Mouse (Mus musculus) heart, postnatal 0 days (tissue): ENCODE measurements at regions not wholly inside any gene's neighbourhood (a gene's known extent, or its start where the extent isn't known, plus 50 kb on each side); places are given as distances from the start of the nearest gene placed in this dataset.

Source experiments
- CTCF ChIP-seq: IDR thresholded peaks from 2 replicates; pipeline ENCODE4 v1.5.1; 2016; ENCODE audit warnings: antibody characterized with exemption, control low read depth, low read depth
- EP300 ChIP-seq: IDR thresholded peaks from 2 replicates; pipeline ENCODE4 v1.6.1; 2016; ENCODE audit warnings: antibody characterized with exemption, low read depth

DNA sequence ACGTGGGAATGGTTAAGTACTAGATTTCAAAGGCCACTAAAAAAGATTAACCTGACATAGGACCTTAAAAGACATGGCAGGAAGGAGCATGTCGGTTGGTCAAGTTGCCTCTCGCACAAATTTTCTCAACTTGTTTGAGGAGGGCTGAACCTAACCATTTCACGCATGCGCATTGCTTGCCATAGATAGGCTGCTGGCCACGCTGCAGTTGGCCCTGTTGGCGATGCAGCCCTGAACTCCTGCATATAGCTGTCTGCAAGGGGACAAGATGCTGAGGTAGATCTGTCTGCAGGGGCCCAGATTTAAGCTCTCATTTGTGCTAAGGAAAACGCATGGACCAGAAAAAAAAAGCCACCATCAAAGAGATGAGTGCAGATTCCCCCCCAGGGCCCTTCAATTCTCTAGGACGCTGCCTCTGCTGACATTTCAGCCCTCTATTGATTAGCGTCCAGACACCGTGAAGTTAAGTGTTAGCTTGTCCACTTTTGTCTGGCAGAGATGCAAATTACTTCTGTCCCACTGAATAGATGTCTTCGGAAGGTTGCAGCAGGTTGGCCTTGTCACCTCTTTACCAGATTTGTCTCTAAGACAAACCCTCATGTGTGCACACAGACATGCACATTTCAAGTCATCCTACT is 329.1 kb downstream of the Agtpbp1 start:
- no peak for TF ChIP-seq CTCF
- TF ChIP-seq EP300: no peak
